Mouse (Mus musculus): ENCODE results near the gene Rpgrip1l. TPM values are rescaled to one million over a fixed set of nuclear protein-coding genes. Genes with fewer than 3 reads are reported as not detected.
A peak's percentile ranks its signal among the peaks of the same experiment; 100 is the strongest.

Gene Rpgrip1l
- polyA plus RNA-seq (2016; fragmentation: Nextera tagmentation; extraction: Ambion mirVana) = 14.1 and 16.2 TPM in 2 replicates

DNA sequence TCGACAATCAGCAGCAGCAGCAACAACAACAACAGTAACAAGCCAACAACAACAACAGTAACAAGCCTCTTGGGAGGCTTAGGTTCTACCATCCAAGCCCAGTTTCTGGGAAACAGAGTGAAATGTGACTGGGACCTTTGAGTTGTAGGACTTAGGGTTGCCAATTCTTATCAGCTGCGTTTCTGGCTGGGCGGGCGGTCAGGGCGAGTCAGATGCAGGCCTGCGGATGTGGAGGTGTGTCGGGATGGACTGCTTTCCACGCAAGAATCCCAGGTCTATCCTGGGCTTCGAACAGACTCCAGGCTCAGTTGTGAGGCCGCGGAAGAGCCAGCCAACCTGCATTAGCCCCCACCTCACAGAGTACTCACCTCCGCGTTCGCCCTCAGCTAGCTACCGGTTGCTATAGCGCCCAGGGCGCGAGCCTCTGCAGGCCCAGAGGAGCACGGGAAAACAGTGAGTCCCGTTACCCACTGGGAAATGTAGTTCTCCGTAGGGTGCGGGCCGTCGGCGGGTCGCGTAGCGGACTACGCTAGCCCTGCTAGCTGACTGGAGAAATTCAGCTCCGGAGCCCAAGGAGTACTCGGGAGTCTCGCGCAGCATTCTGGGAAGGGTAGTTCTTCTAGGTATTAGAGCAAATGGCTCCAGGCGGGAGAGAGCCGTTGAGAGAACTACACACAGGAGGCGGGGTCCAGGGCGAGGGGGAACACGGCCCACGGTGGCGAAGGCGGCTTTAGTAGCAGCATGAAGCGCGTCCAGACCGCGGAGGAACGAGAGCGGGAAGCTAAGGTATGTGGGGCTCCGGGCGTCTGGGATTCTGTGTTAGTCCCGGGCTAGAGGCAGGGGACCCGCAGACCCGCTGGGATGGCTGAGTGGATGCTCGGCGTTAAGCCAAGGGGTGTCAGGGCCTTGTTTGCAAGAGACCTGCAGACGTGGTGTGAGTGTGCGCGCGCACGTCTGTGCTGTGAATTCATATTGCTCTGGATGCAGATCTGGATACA lies at the start of gene Rpgrip1l, which contains the start of gene Fto:
Gene Rpgrip1l (minus strand): TSS at position 428 of the 998 bp plus-strand sequence.
Gene Fto (plus strand): TSS at position 691 of the 998 bp plus-strand sequence.
- H3K27me3 ChIP-seq (replicated peaks) = no peaks in the 10 kb centered on the region
- no peak within 1 kb of the TSS for H3K27ac ChIP-seq
- H3K36me3 ChIP-seq = 0 out of 2 replicates have a peak, but pooled peaks cover 3% of the 10 kb centered on the region
- H3K9me3 ChIP-seq = no peaks in the 10 kb centered on the region
- WGBS = 1% methylated on average over 59 of the region's 59 CpGs
- peaks cover 21% of the 10 kb centered on the region for H3K4me1 ChIP-seq
- peak; percentile 99 for ATAC-seq (ENCODE audit: low FRiP score, low read depth)
- peak within 1 kb of the TSS; percentile 85 for H3K9ac ChIP-seq
- peak within 1 kb of the TSS; percentile 70 for H3K4me3 ChIP-seq
- H3K4me2 ChIP-seq (replicated peaks) = peak within 1 kb of the TSS; percentile 87

DNA sequence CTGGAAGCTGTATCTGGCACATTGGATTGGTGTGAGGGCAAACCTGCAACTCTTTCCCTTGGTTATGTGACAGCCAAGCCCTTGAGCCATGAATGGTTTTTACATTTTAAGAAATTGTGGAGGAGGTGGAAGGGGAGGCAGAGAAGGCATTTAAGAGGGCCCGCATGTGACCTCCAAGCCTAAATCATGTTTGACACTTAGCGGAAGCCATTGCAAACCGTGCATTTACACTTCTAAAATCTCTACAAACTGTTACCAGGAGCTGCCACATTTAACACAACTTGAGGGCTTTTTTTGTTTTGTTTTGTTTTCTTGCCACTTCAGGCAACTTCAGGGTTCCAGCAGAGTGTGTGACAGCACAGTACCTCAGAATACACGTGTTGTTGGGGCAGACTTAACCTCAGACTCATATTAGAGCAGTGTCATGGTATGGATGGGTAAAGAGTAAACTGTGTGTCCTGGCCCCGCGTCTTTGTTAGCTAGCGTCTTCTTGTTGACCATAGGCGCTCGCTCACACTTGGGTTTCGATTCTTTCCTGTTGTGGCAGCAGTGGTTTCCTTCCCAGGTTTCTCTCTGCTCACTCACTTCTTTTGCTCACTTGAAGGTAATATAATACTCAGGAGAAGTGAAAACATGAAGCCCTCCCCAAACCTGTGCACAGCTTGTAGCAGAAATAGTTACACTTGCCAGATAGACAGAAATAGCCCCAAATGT lies 47.7 kb upstream of the Rpgrip1l start:
- H3K27me3 ChIP-seq (replicated peaks) = peaks cover 42% of the 10 kb centered on the region
- H3K4me1 ChIP-seq = peaks cover 25% of the 10 kb centered on the region
- H3K27ac ChIP-seq = no peak overlapping the region
- no peak for ATAC-seq (ENCODE audit: low FRiP score, low read depth)
- no peaks in the 10 kb centered on the region for H3K36me3 ChIP-seq
- no peak overlapping the region for H3K4me2 ChIP-seq (replicated peaks)
- 87% methylated on average over 10 of the region's 10 CpGs for WGBS
- no peaks in the 10 kb centered on the region for H3K9me3 ChIP-seq
- H3K4me3 ChIP-seq = no peak overlapping the region
- H3K9ac ChIP-seq = no peak overlapping the region

GRCm38 (mm10) chr8:91359511-91359910 lies 46.4 kb upstream of the Rpgrip1l start:
- Histone ChIP-seq H3K4me1 (peaks cover 25% of the 10 kb centered on the region), H3K27me3 (replicated peaks) (peaks cover 36% of the 10 kb centered on the region)

GRCm38 (mm10) chr8:91358016-91358415 lies 45.0 kb upstream of the Rpgrip1l start:
- Histone ChIP-seq H3K36me3 (no peaks in the 10 kb centered on the region), H3K4me3 (no peak overlapping the region), H3K4me2 (replicated peaks) (no peak overlapping the region), H3K27ac (no peak overlapping the region), H3K9me3 (no peaks in the 10 kb centered on the region), H3K9ac (no peak overlapping the region), H3K27me3 (replicated peaks) (peaks cover 22% of the 10 kb centered on the region), H3K4me1 (peaks cover 21% of the 10 kb centered on the region)
- ATAC-seq (ENCODE audit: low FRiP score, low read depth) = no peak
- 91% methylated on average over 5 of the region's 5 CpGs for WGBS

More at GRCm38 (mm10) chr8:91359511-91359910, 46.4 kb upstream of the Rpgrip1l start:
- H3K36me3 ChIP-seq = no peaks in the 10 kb centered on the region
- H3K4me2 ChIP-seq (replicated peaks) = no peak overlapping the region
- ATAC-seq (ENCODE audit: low FRiP score, low read depth) = no peak
- no peak overlapping the region for H3K9ac ChIP-seq
- 74% methylated on average over 9 of the region's 9 CpGs for whole genome bisulfite sequencing
- no peak overlapping the region for H3K27ac ChIP-seq
- no peak overlapping the region for H3K4me3 ChIP-seq
- no peaks in the 10 kb centered on the region for H3K9me3 ChIP-seq

DNA sequence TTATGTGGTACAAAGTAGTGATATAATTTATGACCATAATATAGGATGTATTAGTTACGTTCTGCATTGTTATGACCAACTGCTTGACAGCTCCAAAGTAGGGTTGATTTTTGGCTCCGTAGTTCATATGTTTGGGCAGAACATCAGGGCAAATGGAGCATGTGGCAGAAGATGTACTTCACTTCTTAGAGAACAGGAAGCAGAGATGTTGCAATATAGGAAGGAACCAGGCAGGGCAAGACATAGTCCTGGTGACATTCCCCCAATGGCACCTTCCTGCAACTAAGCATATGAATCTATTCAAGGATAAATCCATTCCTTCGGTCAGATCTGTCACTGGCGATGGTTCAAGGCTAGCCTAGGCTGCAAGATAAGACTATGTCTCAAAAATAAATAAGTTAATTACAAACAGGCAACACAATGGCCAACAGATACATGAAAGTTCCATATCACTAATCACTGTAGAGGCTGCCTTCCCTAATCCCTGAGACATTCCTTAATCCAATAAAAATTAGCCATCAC lies 44.5 kb upstream of the Rpgrip1l start:
- no peaks in the 10 kb centered on the region for H3K36me3 ChIP-seq
- peaks cover 21% of the 10 kb centered on the region for H3K4me1 ChIP-seq
- H3K9ac ChIP-seq = no peak overlapping the region
- ATAC-seq (ENCODE audit: low FRiP score, low read depth) = no peak
- H3K4me2 ChIP-seq (replicated peaks) = no peak overlapping the region
- no peak overlapping the region for H3K27ac ChIP-seq
- peaks cover 19% of the 10 kb centered on the region for H3K27me3 ChIP-seq (replicated peaks)
- 95% methylated on average over 4 of the region's 4 CpGs for WGBS
- no peaks in the 10 kb centered on the region for H3K9me3 ChIP-seq
- no peak overlapping the region for H3K4me3 ChIP-seq

DNA sequence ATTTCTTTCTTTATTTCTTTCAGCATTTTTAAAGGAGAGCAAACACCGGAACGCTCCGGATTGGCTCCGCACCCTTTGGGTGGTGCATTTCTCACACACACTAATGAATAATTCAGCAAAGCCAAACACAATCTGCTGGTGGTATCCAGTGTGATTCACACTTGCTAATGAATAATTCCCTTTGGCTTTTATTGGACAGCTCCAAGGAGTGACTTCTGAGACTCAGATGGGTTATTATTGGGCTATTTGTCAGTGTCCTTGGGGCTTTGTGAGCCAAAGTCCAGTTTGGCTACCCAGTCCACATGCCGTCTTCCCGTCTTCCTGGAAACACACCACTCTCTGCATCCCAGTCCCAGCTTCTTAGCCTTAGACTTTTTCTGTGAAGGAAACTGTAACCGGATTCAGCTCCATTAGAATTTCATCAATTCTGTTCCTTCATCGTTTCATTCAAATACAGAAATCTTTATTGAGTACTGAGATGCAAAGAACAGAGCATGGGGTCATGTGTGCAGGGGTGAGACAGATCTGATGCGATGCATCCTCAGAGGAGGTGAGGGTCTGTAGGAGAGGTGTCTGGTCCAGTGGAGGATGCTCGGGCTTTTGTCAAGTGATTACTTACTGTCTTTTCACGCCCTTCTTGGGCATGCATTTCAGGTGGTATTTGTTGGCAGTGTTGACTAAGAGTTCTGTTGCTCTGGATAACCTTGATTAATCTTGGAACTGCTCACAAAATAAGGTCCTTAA lies 43.1 kb upstream of the Rpgrip1l start:
- Histone ChIP-seq H3K4me3 (no peak overlapping the region), H3K27me3 (replicated peaks) (peaks cover 14% of the 10 kb centered on the region), H3K4me2 (replicated peaks) (peak overlapping the region; percentile 14; the same call in 1 of the 2 replicates), H3K4me1 (peaks cover 21% of the 10 kb centered on the region), H3K9me3 (no peaks in the 10 kb centered on the region), H3K27ac (no peak overlapping the region), H3K36me3 (no peaks in the 10 kb centered on the region), H3K9ac (no peak overlapping the region)
- ATAC-seq (ENCODE audit: low FRiP score, low read depth) = peak; percentile 58
- 54% methylated on average over 11 of the region's 11 CpGs for WGBS

DNA sequence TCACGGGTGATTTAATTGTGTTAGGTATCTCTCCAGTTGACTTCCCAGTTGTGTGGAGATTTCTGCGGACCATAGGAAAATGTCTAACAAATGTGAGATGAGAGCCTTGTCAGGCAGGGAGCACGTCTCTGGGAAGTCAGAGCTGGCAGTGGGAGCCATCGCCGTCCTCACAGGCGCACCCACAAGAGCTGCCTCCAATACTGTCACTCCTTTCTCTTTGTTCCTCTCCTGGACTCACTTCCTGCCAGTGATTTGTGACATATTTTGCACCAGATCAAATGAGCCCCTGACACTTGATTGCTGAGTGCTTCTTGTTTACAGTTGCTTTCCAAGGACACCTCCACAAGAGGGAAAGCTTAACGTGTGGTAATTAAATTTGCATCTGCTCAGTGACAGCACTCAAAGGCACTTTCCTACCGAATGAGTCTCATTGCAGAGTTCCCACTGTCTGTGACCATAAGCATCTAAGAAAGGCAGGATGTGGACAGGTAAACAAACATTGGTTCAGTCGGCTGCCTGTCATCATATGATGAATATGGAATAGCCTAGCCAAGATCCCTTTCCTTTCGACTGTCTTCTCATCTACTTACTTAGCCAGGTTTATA lies 42.3 kb upstream of the Rpgrip1l start:
- 0 out of 2 replicates have a peak, but pooled peaks have one; percentile 33 for ATAC-seq (ENCODE audit: low FRiP score, low read depth)
- Histone ChIP-seq H3K4me1 (peaks cover 21% of the 10 kb centered on the region), H3K36me3 (no peaks in the 10 kb centered on the region), H3K9me3 (no peaks in the 10 kb centered on the region), H3K4me3 (no peak overlapping the region), H3K27ac (no peak overlapping the region), H3K4me2 (replicated peaks) (peak overlapping the region; percentile 14; the same call in 1 of the 2 replicates), H3K27me3 (replicated peaks) (peaks cover 8% of the 10 kb centered on the region; the same call in 1 of the 2 replicates), H3K9ac (no peak overlapping the region)
- WGBS = 41% methylated on average over 10 of the region's 10 CpGs

DNA sequence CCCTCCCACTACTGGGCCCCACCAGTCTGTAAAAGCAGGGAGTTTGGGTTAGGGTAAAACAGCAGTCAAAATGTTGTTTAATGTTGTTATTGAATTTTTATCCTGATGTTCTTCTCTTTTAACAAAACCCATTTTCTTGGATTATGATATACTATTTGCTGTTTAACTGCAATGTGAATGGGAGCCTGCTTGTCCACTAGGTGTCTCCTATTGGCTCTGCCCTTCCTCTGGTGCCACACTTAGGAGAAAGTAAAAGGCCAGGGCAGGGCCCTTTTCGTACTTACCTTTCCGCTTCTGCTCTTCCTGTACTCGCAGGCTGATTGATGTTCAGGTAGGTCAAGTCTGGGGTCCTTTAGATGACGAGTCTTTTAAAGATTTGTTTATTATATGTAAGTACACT lies 40.8 kb upstream of the Rpgrip1l start:
- no peak overlapping the region for H3K27ac ChIP-seq
- H3K9ac ChIP-seq = no peak overlapping the region
- H3K27me3 ChIP-seq (replicated peaks) = peaks cover 8% of the 10 kb centered on the region; the same call in 1 of the 2 replicates
- no peaks in the 10 kb centered on the region for H3K36me3 ChIP-seq
- peaks cover 21% of the 10 kb centered on the region for H3K4me1 ChIP-seq
- WGBS = 88% methylated on average over 4 of the region's 4 CpGs
- H3K4me3 ChIP-seq = no peak overlapping the region
- H3K4me2 ChIP-seq (replicated peaks) = no peak overlapping the region
- H3K9me3 ChIP-seq = no peaks in the 10 kb centered on the region
- ATAC-seq (ENCODE audit: low FRiP score, low read depth) = no peak

GRCm38 (mm10) chr8:91353062-91353461 lies 40.0 kb upstream of the Rpgrip1l start:
- Histone ChIP-seq H3K27ac (no peak overlapping the region), H3K9me3 (no peaks in the 10 kb centered on the region), H3K4me3 (no peak overlapping the region), H3K36me3 (no peaks in the 10 kb centered on the region), H3K9ac (no peak overlapping the region), H3K4me1 (peaks cover 21% of the 10 kb centered on the region), H3K27me3 (replicated peaks) (peaks cover 2% of the 10 kb centered on the region; the same call in 1 of the 2 replicates), H3K4me2 (replicated peaks) (no peak overlapping the region)
- no peak for ATAC-seq (ENCODE audit: low FRiP score, low read depth)
- WGBS = 80% methylated on average over 5 of the region's 5 CpGs

- H3K9ac ChIP-seq = no peak overlapping the region
- no peaks in the 10 kb centered on the region for H3K9me3 ChIP-seq
- H3K4me1 ChIP-seq = peaks cover 21% of the 10 kb centered on the region
- ATAC-seq (ENCODE audit: low FRiP score, low read depth) = no peak
- no peak overlapping the region for H3K4me3 ChIP-seq
- no peak overlapping the region for H3K27ac ChIP-seq
- H3K27me3 ChIP-seq (replicated peaks) = no peaks in the 10 kb centered on the region
- H3K4me2 ChIP-seq (replicated peaks) = no peak overlapping the region
- 92% methylated on average over 3 of the region's 3 CpGs for WGBS
- no peaks in the 10 kb centered on the region for H3K36me3 ChIP-seq
These were observed 39.5 kb upstream of the Rpgrip1l start for GRCm38 (mm10) chr8:91352598-91352997.

- no peaks in the 10 kb centered on the region for H3K36me3 ChIP-seq
- no peak for ATAC-seq (ENCODE audit: low FRiP score, low read depth)
- peaks cover 11% of the 10 kb centered on the region for H3K4me1 ChIP-seq
- H3K4me3 ChIP-seq = no peak overlapping the region
- whole genome bisulfite sequencing = 73% methylated on average over 7 of the region's 7 CpGs
- H3K27me3 ChIP-seq (replicated peaks) = no peaks in the 10 kb centered on the region
- no peak overlapping the region for H3K9ac ChIP-seq
- H3K9me3 ChIP-seq = no peaks in the 10 kb centered on the region
- no peak overlapping the region for H3K4me2 ChIP-seq (replicated peaks)
- no peak overlapping the region for H3K27ac ChIP-seq
These were observed 37.6 kb upstream of the Rpgrip1l start for GRCm38 (mm10) chr8:91350628-91351027.
